Mouse (Mus musculus): Measurements from ENCODE around the gene Rflna. TPM values are rescaled to one million over a fixed set of nuclear protein-coding genes. Genes with fewer than 3 reads are reported as not detected.
A peak's percentile ranks its signal among the peaks of the same experiment; 100 is the strongest.

Rflna gene
- total RNA-seq, 2 experiments from 2014 or later = 0.39 to 0.60 TPM

GRCm38 (mm10) chr5:125003873-125004255, 843 bp downstream of the Rflna start:
- intact Hi-C loops (cut with DNase I) = no loop called here
- no peak for DNase-seq

- no peak for DNase-seq
- intact Hi-C loops (cut with DNase I) = no loop called here
Measured at GRCm38 (mm10) chr5:125005871-125006652, 3.0 kb downstream of the Rflna start.

GRCm38 (mm10) chr5:125006896-125007295, 3.9 kb downstream of the Rflna start:
- intact Hi-C loops (cut with DNase I) = no loop called here
- no peak for DNase-seq

- intact Hi-C loops (cut with DNase I) = no loop called here
Measured at GRCm38 (mm10) chr5:125011166-125011565, 8.1 kb downstream of the Rflna start.

GRCm38 (mm10) chr5:125011628-125012027, 8.6 kb downstream of the Rflna start:
- intact Hi-C loops (cut with DNase I) = no loop called here
- DNase-seq = peak in 1 of 2 experiments; percentile 48

More at GRCm38 (mm10) chr5:125011166-125011565, 8.1 kb downstream of the Rflna start:
- no peak for DNase-seq

GRCm38 (mm10) chr5:125014497-125014896, 11.5 kb downstream of the Rflna start:
- peak; percentile 74 to 83 for DNase-seq
- intact Hi-C loops (cut with DNase I) = loop anchor here (1.0 kb wide), 1 partner anchor 70 kb away; no protein-coding TSS in a partner anchor

- intact Hi-C loops (cut with DNase I) = loop anchor here (1.0 kb wide), 1 partner anchor 105 kb away; no protein-coding TSS in a partner anchor
- no peak for DNase-seq
Measured at GRCm38 (mm10) chr5:125015066-125015465, 12.0 kb downstream of the Rflna start.

- intact Hi-C loops (cut with DNase I) = loop anchor here (1.0 kb wide), 1 partner anchor 105 kb away; no protein-coding TSS in a partner anchor
- no peak for DNase-seq
Measured at GRCm38 (mm10) chr5:125015576-125015975, 12.6 kb downstream of the Rflna start.

GRCm38 (mm10) chr5:125016421-125017242, 13.6 kb downstream of the Rflna start:
- intact Hi-C loops (cut with DNase I) = no loop called here
- DNase-seq = no peak

- intact Hi-C loops (cut with DNase I) = no loop called here
Measured at GRCm38 (mm10) chr5:125017332-125017731, 14.3 kb downstream of the Rflna start.

GRCm38 (mm10) chr5:125019099-125019498, 16.1 kb downstream of the Rflna start:
- no peak for DNase-seq
- intact Hi-C loops (cut with DNase I) = no loop called here

More at GRCm38 (mm10) chr5:125017332-125017731, 14.3 kb downstream of the Rflna start:
- DNase-seq = no peak

GRCm38 (mm10) chr5:125021298-125021697, 18.3 kb downstream of the Rflna start:
- intact Hi-C loops (cut with DNase I) = loop anchor here (5.0 kb wide), 1 partner anchor 46 kb away; no protein-coding TSS in a partner anchor
- peak; percentile 43 to 74 for DNase-seq

GRCm38 (mm10) chr5:125024002-125024401, 21.0 kb downstream of the Rflna start:
- intact Hi-C loops (cut with DNase I) = loop anchor here (5.0 kb wide), 1 partner anchor 43 kb away; no protein-coding TSS in a partner anchor
- peak in 1 of 2 experiments; percentile 40 for DNase-seq

- intact Hi-C loops (cut with DNase I) = no loop called here
- DNase-seq = no peak
Measured at GRCm38 (mm10) chr5:125028371-125028770, 25.4 kb downstream of the Rflna start.

GRCm38 (mm10) chr5:125028911-125029310, 25.9 kb downstream of the Rflna start:
- intact Hi-C loops (cut with DNase I) = no loop called here
- DNase-seq = no peak

GRCm38 (mm10) chr5:125036483-125036882, 33.5 kb downstream of the Rflna start:
- DNase-seq = no peak
- intact Hi-C loops (cut with DNase I) = loop anchor here (5.0 kb wide), 1 partner anchor 71 kb away; no protein-coding TSS in a partner anchor

GRCm38 (mm10) chr5:125039377-125040027, 36.5 kb downstream of the Rflna start:
- intact Hi-C loops (cut with DNase I) = loop anchor here (5.0 kb wide), 1 partner anchor 68 kb away; no protein-coding TSS in a partner anchor
- no peak for DNase-seq

- intact Hi-C loops (cut with DNase I) = no loop called here
Measured at GRCm38 (mm10) chr5:125040128-125040584, 37.1 kb downstream of the Rflna start.

GRCm38 (mm10) chr5:125041578-125041977, 38.6 kb downstream of the Rflna start:
- intact Hi-C loops (cut with DNase I) = no loop called here
- DNase-seq = no peak

More at GRCm38 (mm10) chr5:125040128-125040584, 37.1 kb downstream of the Rflna start:
- DNase-seq = peak; percentile 91 to 92

- no peak for DNase-seq
- intact Hi-C loops (cut with DNase I) = no loop called here
Measured at GRCm38 (mm10) chr5:125043448-125043847, 40.4 kb downstream of the Rflna start.

All from heart, postnatal 14 days (tissue).